Mouse (Mus musculus) regulatory T cell (primary cell): ENCODE data around the gene Trmt112.

Experiments
- in situ Hi-C: fragments of 300-600 bp; cut with MboI, MseI; formaldehyde crosslinking; loops from one replicate; pipeline ENCODE4 v1.15.1; 2025; ENCODE audit warnings: high pct_unique_total_duplicates

The Trmt112 gene

GRCm38 (mm10) chr19:6942764-6943163 is 33.3 kb downstream of the Trmt112 start:
- in situ Hi-C loops: no loop called here

GRCm38 (mm10) chr19:6943709-6944108 is 34.2 kb downstream of the Trmt112 start:
- in situ Hi-C loops: no loop called here

GRCm38 (mm10) chr19:6947742-6948141 is 38.2 kb downstream of the Trmt112 start:
- in situ Hi-C loops: no loop called here

- in situ Hi-C loops: no loop called here
Measured at GRCm38 (mm10) chr19:6948186-6948585, 38.7 kb downstream of the Trmt112 start.

GRCm38 (mm10) chr19:6949532-6949931 is 40.0 kb downstream of the Trmt112 start:
- in situ Hi-C loops: no loop called here

- in situ Hi-C loops: loop anchor here (10.0 kb wide), 1 partner anchor 1305 kb away; no protein-coding TSS in a partner anchor
Measured at GRCm38 (mm10) chr19:6949951-6950350, 40.5 kb downstream of the Trmt112 start.

- in situ Hi-C loops: loop anchor here (10.0 kb wide), 1 partner anchor 1306 kb away; no protein-coding TSS in a partner anchor
Measured at GRCm38 (mm10) chr19:6950613-6951153, 41.2 kb downstream of the Trmt112 start.

- in situ Hi-C loops: loop anchor here (10.0 kb wide), 1 partner anchor 1307 kb away; no protein-coding TSS in a partner anchor
Measured at GRCm38 (mm10) chr19:6951381-6951968, 42.0 kb downstream of the Trmt112 start.

- in situ Hi-C loops: loop anchor here (10.0 kb wide), 1 partner anchor 1307 kb away; no protein-coding TSS in a partner anchor
Measured at GRCm38 (mm10) chr19:6951994-6952711, 42.7 kb downstream of the Trmt112 start.

- in situ Hi-C loops: loop anchor here (10.0 kb wide), 1 partner anchor 1308 kb away; no protein-coding TSS in a partner anchor
Measured at GRCm38 (mm10) chr19:6952712-6953037, 43.2 kb downstream of the Trmt112 start.

GRCm38 (mm10) chr19:6954046-6954445 is 44.5 kb downstream of the Trmt112 start:
- in situ Hi-C loops: loop anchor here (10.0 kb wide), 1 partner anchor 1309 kb away; no protein-coding TSS in a partner anchor

GRCm38 (mm10) chr19:6955424-6955823 is 45.9 kb downstream of the Trmt112 start:
- in situ Hi-C loops: loop anchor here (10.0 kb wide), 1 partner anchor 1311 kb away; no protein-coding TSS in a partner anchor

GRCm38 (mm10) chr19:6956461-6956860 is 47.0 kb downstream of the Trmt112 start:
- in situ Hi-C loops: loop anchor here (10.0 kb wide), 1 partner anchor 1312 kb away; no protein-coding TSS in a partner anchor
